Mouse (Mus musculus) stomach, embryonic 15.5 days (tissue): ENCODE measurements around the gene Fars2. TPM values are rescaled to one million over a fixed set of nuclear protein-coding genes. Genes with fewer than 3 reads are reported as not detected.

Experiments
- ATAC-seq: fragments of 200-750 bp; cut with Nextera tagmentation; 2 replicates; pipeline ENCODE4 v1.8.0; 2017; ENCODE audit warnings: low read depth, moderate number of reproducible peaks, moderate TSS enrichment; ENCODE audit not compliant: insufficient read depth, low FRiP score
- H3K27ac ChIP-seq: fragments of 300-500 bp; sonication (generic); 2 replicates; pipeline ENCODE4 v1.5.1; 2015; ENCODE audit warnings: mild to moderate bottlenecking, inconsistent platforms
- H3K27me3 ChIP-seq: fragments of 300-500 bp; sonication (generic); replicated peaks from 2 replicates; pipeline ENCODE4 v1.6.1; 2015; ENCODE audit warnings: inconsistent platforms
- H3K36me3 ChIP-seq: fragments of 300-500 bp; sonication (generic); 2 replicates; pipeline ENCODE4 v1.6.1; 2015; ENCODE audit warnings: inconsistent platforms
- H3K4me1 ChIP-seq: fragments of 300-500 bp; sonication (generic); 2 replicates; pipeline ENCODE4 v1.6.1; 2015; ENCODE audit warnings: inconsistent platforms
- H3K4me2 ChIP-seq: fragments of 300-500 bp; sonication (generic); 2 replicates; pipeline ENCODE4 v1.6.1; 2015; ENCODE audit warnings: mild to moderate bottlenecking, inconsistent platforms
- H3K4me3 ChIP-seq: fragments of 300-500 bp; sonication (generic); replicated peaks from 2 replicates; pipeline ENCODE4 v1.5.1; 2015; ENCODE audit warnings: inconsistent platforms
- H3K9ac ChIP-seq: fragments of 300-500 bp; sonication (generic); 2 replicates; pipeline ENCODE4 v1.6.1; 2015; ENCODE audit warnings: inconsistent platforms
- H3K9me3 ChIP-seq: fragments of 300-500 bp; sonication (generic); 2 replicates; pipeline ENCODE4 v1.6.1; 2016; ENCODE audit warnings: inconsistent platforms
- WGBS: fragments of 180-500 bp; shearing (Covaris S2); methylation state at CpG from one replicate; pipeline ENCODE4 v1.1.7; 2015; 5-methylcytosine and 5-hydroxymethylcytosine counted together
- polyA plus RNA-seq: library from polyadenylated mRNA; unstranded; fragments of >200 nt; fragmentation: Nextera tagmentation; extraction: Ambion mirVana; gene quantifications from 2 replicates; pipeline ENCODE4 v1.2.1, GENCODE M21; 2015

The Fars2 gene
- polyA plus RNA-seq, 1 experiment from 2014 or later: 39.5 TPM

- WGBS: 76% methylated on average over 5 of the region's 5 CpGs
- no peaks in the 10 kb centered on the region for H3K36me3 ChIP-seq
- H3K27ac ChIP-seq: no peak overlapping the region
- H3K4me2 ChIP-seq: no peak overlapping the region
- H3K9me3 ChIP-seq: no peaks in the 10 kb centered on the region
- H3K9ac ChIP-seq: no peak overlapping the region
- ATAC-seq: no peak
- H3K27me3 ChIP-seq: no peaks in the 10 kb centered on the region
- 0 out of 2 replicates have a peak, but pooled peaks cover 5% of the 10 kb centered on the region for H3K4me1 ChIP-seq
- no peak overlapping the region for H3K4me3 ChIP-seq
These were observed 76.4 kb downstream of the Fars2 start for GRCm38 (mm10) chr13:36193484-36194113.

GRCm38 (mm10) chr13:36199288-36199687 lies 82.1 kb downstream of the Fars2 start:
- no peak overlapping the region for H3K4me3 ChIP-seq
- H3K4me2 ChIP-seq: no peak overlapping the region
- no peaks in the 10 kb centered on the region for H3K36me3 ChIP-seq
- no peak for ATAC-seq
- no peak overlapping the region for H3K27ac ChIP-seq
- no peaks in the 10 kb centered on the region for H3K9me3 ChIP-seq
- no peak overlapping the region for H3K9ac ChIP-seq
- 81% methylated on average over 1 of the region's 1 CpGs for WGBS
- H3K4me1 ChIP-seq: 0 out of 2 replicates have a peak, but pooled peaks cover 5% of the 10 kb centered on the region
- H3K27me3 ChIP-seq: no peaks in the 10 kb centered on the region

- Histone ChIP-seq H3K4me2 (no peak overlapping the region), H3K27ac (no peak overlapping the region), H3K27me3 (no peaks in the 10 kb centered on the region), H3K4me3 (no peak overlapping the region), H3K9ac (no peak overlapping the region), H3K4me1 (0 out of 2 replicates have a peak, but pooled peaks cover 5% of the 10 kb centered on the region), H3K9me3 (no peaks in the 10 kb centered on the region), H3K36me3 (no peaks in the 10 kb centered on the region)
- WGBS: 81% methylated on average over 4 of the region's 4 CpGs
- ATAC-seq: peak; percentile 8; the same call in 1 of the 2 replicates
These were observed 83.2 kb downstream of the Fars2 start for GRCm38 (mm10) chr13:36200453-36200852.

GRCm38 (mm10) chr13:36202496-36202895 lies 85.3 kb downstream of the Fars2 start:
- no peak overlapping the region for H3K4me2 ChIP-seq
- 77% methylated on average over 2 of the region's 2 CpGs for WGBS
- H3K9ac ChIP-seq: no peak overlapping the region
- no peaks in the 10 kb centered on the region for H3K4me1 ChIP-seq
- H3K4me3 ChIP-seq: no peak overlapping the region
- no peaks in the 10 kb centered on the region for H3K27me3 ChIP-seq
- no peak overlapping the region for H3K27ac ChIP-seq
- H3K9me3 ChIP-seq: no peaks in the 10 kb centered on the region
- no peaks in the 10 kb centered on the region for H3K36me3 ChIP-seq
- ATAC-seq: no peak

GRCm38 (mm10) chr13:36203014-36203413 lies 85.8 kb downstream of the Fars2 start:
- peak; percentile 95 for ATAC-seq
- H3K4me1 ChIP-seq: no peaks in the 10 kb centered on the region
- H3K36me3 ChIP-seq: no peaks in the 10 kb centered on the region
- H3K9ac ChIP-seq: no peak overlapping the region
- WGBS: 77% methylated on average over 6 of the region's 6 CpGs
- H3K4me3 ChIP-seq: no peak overlapping the region
- H3K27ac ChIP-seq: no peak overlapping the region
- no peak overlapping the region for H3K4me2 ChIP-seq
- H3K9me3 ChIP-seq: no peaks in the 10 kb centered on the region
- H3K27me3 ChIP-seq: no peaks in the 10 kb centered on the region

GRCm38 (mm10) chr13:36204320-36204719 lies 87.1 kb downstream of the Fars2 start:
- Histone ChIP-seq H3K36me3 (no peaks in the 10 kb centered on the region), H3K4me2 (no peak overlapping the region), H3K4me3 (no peak overlapping the region), H3K9me3 (no peaks in the 10 kb centered on the region), H3K9ac (no peak overlapping the region), H3K27me3 (no peaks in the 10 kb centered on the region), H3K4me1 (no peaks in the 10 kb centered on the region), H3K27ac (no peak overlapping the region)
- WGBS: 75% methylated on average over 3 of the region's 3 CpGs
- ATAC-seq: no peak

- no peaks in the 10 kb centered on the region for H3K36me3 ChIP-seq
- no peak overlapping the region for H3K27ac ChIP-seq
- H3K4me1 ChIP-seq: no peaks in the 10 kb centered on the region
- H3K4me2 ChIP-seq: no peak overlapping the region
- no peaks in the 10 kb centered on the region for H3K27me3 ChIP-seq
- no peak for ATAC-seq
- WGBS: 89% methylated on average over 3 of the region's 3 CpGs
- H3K4me3 ChIP-seq: no peak overlapping the region
- H3K9me3 ChIP-seq: no peaks in the 10 kb centered on the region
- H3K9ac ChIP-seq: no peak overlapping the region
These were observed 93.8 kb downstream of the Fars2 start for GRCm38 (mm10) chr13:36210965-36211364.

- Histone ChIP-seq H3K36me3 (no peaks in the 10 kb centered on the region), H3K9me3 (no peaks in the 10 kb centered on the region), H3K4me2 (no peak overlapping the region), H3K4me1 (no peaks in the 10 kb centered on the region), H3K9ac (no peak overlapping the region), H3K4me3 (no peak overlapping the region), H3K27me3 (no peaks in the 10 kb centered on the region), H3K27ac (no peak overlapping the region)
- no peak for ATAC-seq
- WGBS: 77% methylated on average over 4 of the region's 4 CpGs
These were observed 96.8 kb downstream of the Fars2 start for GRCm38 (mm10) chr13:36214056-36214455.

GRCm38 (mm10) chr13:36216005-36216404 lies 98.8 kb downstream of the Fars2 start:
- Histone ChIP-seq H3K36me3 (no peaks in the 10 kb centered on the region), H3K9ac (no peak overlapping the region), H3K27me3 (no peaks in the 10 kb centered on the region), H3K4me2 (no peak overlapping the region), H3K4me1 (no peaks in the 10 kb centered on the region), H3K9me3 (no peaks in the 10 kb centered on the region), H3K27ac (no peak overlapping the region), H3K4me3 (no peak overlapping the region)
- no peak for ATAC-seq
- 91% methylated on average over 3 of the region's 3 CpGs for WGBS

GRCm38 (mm10) chr13:36218347-36218746 lies 101.1 kb downstream of the Fars2 start:
- 70% methylated on average over 4 of the region's 4 CpGs for WGBS
- H3K27ac ChIP-seq: no peak overlapping the region
- H3K9me3 ChIP-seq: no peaks in the 10 kb centered on the region
- no peak overlapping the region for H3K4me3 ChIP-seq
- no peaks in the 10 kb centered on the region for H3K27me3 ChIP-seq
- no peak for ATAC-seq
- H3K4me1 ChIP-seq: no peaks in the 10 kb centered on the region
- H3K9ac ChIP-seq: no peak overlapping the region
- no peak overlapping the region for H3K4me2 ChIP-seq
- H3K36me3 ChIP-seq: no peaks in the 10 kb centered on the region

- Histone ChIP-seq H3K27me3 (no peaks in the 10 kb centered on the region), H3K36me3 (no peaks in the 10 kb centered on the region), H3K4me3 (no peak overlapping the region), H3K4me2 (no peak overlapping the region), H3K27ac (no peak overlapping the region), H3K9me3 (no peaks in the 10 kb centered on the region), H3K4me1 (no peaks in the 10 kb centered on the region), H3K9ac (no peak overlapping the region)
- WGBS: 90% methylated on average over 5 of the region's 5 CpGs
- ATAC-seq: no peak
These were observed 102.3 kb downstream of the Fars2 start for GRCm38 (mm10) chr13:36219506-36219905.

GRCm38 (mm10) chr13:36221897-36222296 lies 104.7 kb downstream of the Fars2 start:
- ATAC-seq: no peak
- WGBS: 83% methylated on average over 1 of the region's 1 CpGs
- Histone ChIP-seq H3K9me3 (no peaks in the 10 kb centered on the region), H3K27ac (no peak overlapping the region), H3K4me2 (no peak overlapping the region), H3K4me3 (no peak overlapping the region), H3K36me3 (no peaks in the 10 kb centered on the region), H3K4me1 (no peaks in the 10 kb centered on the region), H3K9ac (no peak overlapping the region), H3K27me3 (no peaks in the 10 kb centered on the region)

- H3K9ac ChIP-seq: no peak overlapping the region
- ATAC-seq: no peak
- no peaks in the 10 kb centered on the region for H3K36me3 ChIP-seq
- no peak overlapping the region for H3K4me2 ChIP-seq
- no peaks in the 10 kb centered on the region for H3K4me1 ChIP-seq
- no peaks in the 10 kb centered on the region for H3K27me3 ChIP-seq
- H3K9me3 ChIP-seq: no peaks in the 10 kb centered on the region
- H3K4me3 ChIP-seq: no peak overlapping the region
- no peak overlapping the region for H3K27ac ChIP-seq
These were observed 105.5 kb downstream of the Fars2 start for GRCm38 (mm10) chr13:36222721-36223120.
